Mouse (Mus musculus) small intestine, adult 2 months (tissue): Measurements from ENCODE around the gene Rdm1. TPM values are rescaled to one million over a fixed set of nuclear protein-coding genes. Genes with fewer than 3 reads are reported as not detected.

Experiments used
- H3K27ac ChIP-seq: fragments of 200-500 bp; 2 replicates; pipeline ENCODE4 v1.5.1; 2012; ENCODE audit warnings: low read depth, low read length, control low read depth, inconsistent platforms; ENCODE audit not compliant: insufficient read depth
- H3K27me3 ChIP-seq: fragments of 200-500 bp; 2 replicates; pipeline ENCODE4 v1.6.1; 2012; ENCODE audit warnings: mild to moderate bottlenecking, moderate library complexity, low read length, inconsistent platforms; ENCODE audit not compliant: control insufficient read depth, insufficient read depth
- H3K36me3 ChIP-seq: fragments of 200-500 bp; 2 replicates; pipeline ENCODE4 v1.6.1; 2012; ENCODE audit warnings: mild to moderate bottlenecking, low read length, control low read depth, inconsistent platforms; ENCODE audit not compliant: control insufficient read depth, insufficient read depth
- H3K4me1 ChIP-seq: fragments of 200-500 bp; 2 replicates; pipeline ENCODE4 v1.6.1; 2012; ENCODE audit warnings: low read length, inconsistent platforms, mixed read lengths; ENCODE audit not compliant: control insufficient read depth, insufficient read depth, insufficient read length
- H3K4me3 ChIP-seq: fragments of 200-500 bp; 2 replicates; pipeline ENCODE4 v1.5.1; 2012; ENCODE audit warnings: low read depth, mild to moderate bottlenecking, control low read depth, inconsistent platforms, low read length, moderate library complexity
- CTCF ChIP-seq: fragments of 200-500 bp; IDR thresholded peaks from 2 replicates; pipeline ENCODE4 v1.5.1; 2012; ENCODE audit warnings: low read depth, mild to moderate bottlenecking, control low read depth, inconsistent platforms, low read length, moderate library complexity, mixed read lengths; ENCODE audit not compliant: insufficient replicate concordance, insufficient read length; ENCODE audit errors: extremely low read depth
- POLR2A ChIP-seq: fragments of 200-500 bp; IDR thresholded peaks from 2 replicates; pipeline ENCODE4 v1.6.1; 2012; ENCODE audit warnings: low read depth, mild to moderate bottlenecking, control low read depth, inconsistent platforms, low read length, moderate library complexity
- WGBS: fragments of 180-500 bp; shearing (Covaris S2); methylation state at CpG from one replicate; pipeline ENCODE4 v1.1.7; 2018; 5-methylcytosine and 5-hydroxymethylcytosine counted together
- polyA plus RNA-seq: library from polyadenylated mRNA; depleted of rRNA; stranded (reverse); fragments of >200 nt; gene quantifications from 2 replicates; pipeline ENCODE4 v1.2.3, GENCODE M21; 2012

Rdm1 gene
- polyA plus RNA-seq, 1 experiment: 12.4 TPM

GRCm38 (mm10) chr11:101587676-101588075, 39.3 kb upstream of the Rdm1 start:
- 84% methylated on average over 10 of the region's 10 CpGs for WGBS
- Histone ChIP-seq H3K36me3 (peaks cover 34% of the 10 kb centered on the region), H3K4me3 (no peak overlapping the region), H3K27me3 (no peaks in the 10 kb centered on the region), H3K27ac (peak overlapping the region; percentile 17; the same call in 1 of the 2 replicates), H3K4me1 (peaks cover 16% of the 10 kb centered on the region)
- TF ChIP-seq POLR2A: no peak
- TF ChIP-seq CTCF: no peak

GRCm38 (mm10) chr11:101588868-101589267, 38.1 kb upstream of the Rdm1 start:
- 91% methylated on average over 7 of the region's 7 CpGs for WGBS
- Histone ChIP-seq H3K27ac (peak overlapping the region; percentile 48; the same call in 1 of the 2 replicates), H3K4me3 (no peak overlapping the region), H3K27me3 (no peaks in the 10 kb centered on the region), H3K4me1 (peaks cover 16% of the 10 kb centered on the region), H3K36me3 (peaks cover 31% of the 10 kb centered on the region)
- no peak for TF ChIP-seq POLR2A
- no peak for TF ChIP-seq CTCF

GRCm38 (mm10) chr11:101589444-101589843, 37.6 kb upstream of the Rdm1 start:
- peak overlapping the region; percentile 83 for H3K27ac ChIP-seq
- TF ChIP-seq CTCF (peak; percentile 82; the same call in 1 of the 2 replicates), POLR2A (no peak)
- H3K4me1 ChIP-seq: peaks cover 16% of the 10 kb centered on the region
- no peak overlapping the region for H3K4me3 ChIP-seq
- WGBS: 10% methylated on average over 5 of the region's 5 CpGs
- no peaks in the 10 kb centered on the region for H3K27me3 ChIP-seq
- peaks cover 31% of the 10 kb centered on the region for H3K36me3 ChIP-seq

- WGBS: 30% methylated on average over 12 of the region's 12 CpGs
- H3K36me3 ChIP-seq: peaks cover 29% of the 10 kb centered on the region
- H3K4me3 ChIP-seq: no peak overlapping the region
- TF ChIP-seq CTCF (no peak), POLR2A (no peak)
- H3K27ac ChIP-seq: peak overlapping the region; percentile 83
- H3K4me1 ChIP-seq: peaks cover 16% of the 10 kb centered on the region
- H3K27me3 ChIP-seq: no peaks in the 10 kb centered on the region
Measured at GRCm38 (mm10) chr11:101589989-101590624, 36.9 kb upstream of the Rdm1 start.

- no peak within 1 kb of the TSS for H3K27ac ChIP-seq
- H3K4me3 ChIP-seq: no peak within 1 kb of the TSS
- H3K27me3 ChIP-seq: no peaks in the 10 kb centered on the region
- TF ChIP-seq CTCF: no peak
- TF ChIP-seq POLR2A: no peak
- no peaks in the 10 kb centered on the region for H3K36me3 ChIP-seq
- no peaks in the 10 kb centered on the region for H3K4me1 ChIP-seq
- WGBS: 74% methylated on average over 6 of the region's 6 CpGs
Measured at GRCm38 (mm10) chr11:101599156-101599555, 27.8 kb upstream of the Rdm1 start, which contains the start of gene Gm11634. Gene Gm11634 (minus strand): TSS chr11:101599256.

GRCm38 (mm10) chr11:101602491-101602890, 24.5 kb upstream of the Rdm1 start:
- Histone ChIP-seq H3K4me3 (no peak overlapping the region), H3K27me3 (no peaks in the 10 kb centered on the region), H3K27ac (no peak overlapping the region), H3K4me1 (no peaks in the 10 kb centered on the region), H3K36me3 (no peaks in the 10 kb centered on the region)
- WGBS: 11% methylated on average over 3 of the region's 3 CpGs
- TF ChIP-seq POLR2A (no peak), CTCF (no peak)

- H3K4me3 ChIP-seq: no peak overlapping the region
- no peak overlapping the region for H3K27ac ChIP-seq
- H3K27me3 ChIP-seq: no peaks in the 10 kb centered on the region
- no peaks in the 10 kb centered on the region for H3K4me1 ChIP-seq
- WGBS: 10% methylated on average over 3 of the region's 3 CpGs
- TF ChIP-seq CTCF (no peak), POLR2A (no peak)
- H3K36me3 ChIP-seq: no peaks in the 10 kb centered on the region
Measured at GRCm38 (mm10) chr11:101604116-101604515, 22.9 kb upstream of the Rdm1 start.
